Mouse (Mus musculus) adrenal gland, adult (tissue): Measurements from ENCODE around the gene Kcnq1.

ENCODE experiments used
- DNase-seq, 2 experiments: peaks; one replicate each; pipeline ENCODE4 v3.0.0; 2022 to 2023; ENCODE audit warnings: low spot score in 1 of 2; ENCODE audit not compliant: inconsistent age in 2 of 2

Kcnq1 gene

DNA sequence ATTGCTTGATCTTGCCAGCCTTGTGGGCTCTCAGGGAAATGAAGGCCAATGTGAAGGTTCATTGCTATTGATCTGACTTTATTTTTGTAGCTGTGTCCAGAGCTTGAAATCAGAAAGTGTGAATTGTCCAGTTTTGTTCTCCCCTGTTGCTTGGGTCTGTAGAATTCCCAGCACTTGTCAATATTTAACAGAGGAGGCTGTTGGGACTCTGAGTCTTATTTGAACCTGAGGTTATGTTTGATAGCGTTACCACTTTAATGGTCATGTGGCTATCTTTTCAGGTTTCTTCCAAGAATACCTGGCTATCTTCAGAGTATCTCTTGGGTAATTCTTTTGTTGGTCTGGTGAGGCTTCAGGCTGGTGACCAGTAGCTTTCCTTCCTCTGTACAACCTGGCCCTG, 201.8 kb downstream of the Kcnq1 start:
- no peak for DNase-seq

DNA sequence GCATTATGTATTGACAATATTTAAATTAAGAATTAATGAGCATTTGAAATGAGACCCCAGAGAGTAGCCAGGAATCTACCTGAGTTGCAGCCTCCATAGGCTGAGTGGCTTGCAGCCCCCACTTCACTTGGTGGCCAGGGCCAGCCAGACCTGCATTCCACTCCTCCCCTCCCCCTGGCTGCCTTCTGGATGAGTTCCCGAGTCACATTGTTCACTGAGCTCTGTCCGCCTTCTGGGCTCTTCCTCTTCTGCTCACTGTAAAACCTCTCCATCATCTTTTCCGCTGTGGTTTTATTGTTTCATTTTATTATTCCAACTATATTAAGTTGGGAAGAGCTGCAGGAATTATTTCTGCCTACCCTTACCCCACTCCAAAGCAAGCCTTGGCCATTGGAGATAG, 204.1 kb downstream of the Kcnq1 start:
- DNase-seq: no peak

DNA sequence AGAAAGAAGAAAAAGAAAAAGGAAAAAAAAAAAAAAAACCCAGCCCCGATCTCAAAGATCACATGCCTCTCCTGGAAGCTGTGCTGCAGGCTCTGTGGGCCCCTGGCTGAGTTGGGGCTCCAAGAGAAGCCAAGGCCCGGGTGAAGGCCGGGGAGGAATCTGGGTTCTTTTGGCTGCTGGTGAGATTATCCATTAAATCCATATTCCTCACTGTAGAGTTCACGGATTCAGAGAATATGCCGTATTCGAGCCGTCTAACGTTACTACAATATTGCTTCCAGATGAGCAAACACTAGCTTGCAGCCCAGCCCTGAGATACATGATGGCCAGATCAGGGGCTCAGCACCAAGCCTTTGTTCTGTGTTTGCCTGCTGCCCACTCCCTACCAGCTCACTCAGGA, 204.7 kb downstream of the Kcnq1 start:
- DNase-seq: no peak

DNA sequence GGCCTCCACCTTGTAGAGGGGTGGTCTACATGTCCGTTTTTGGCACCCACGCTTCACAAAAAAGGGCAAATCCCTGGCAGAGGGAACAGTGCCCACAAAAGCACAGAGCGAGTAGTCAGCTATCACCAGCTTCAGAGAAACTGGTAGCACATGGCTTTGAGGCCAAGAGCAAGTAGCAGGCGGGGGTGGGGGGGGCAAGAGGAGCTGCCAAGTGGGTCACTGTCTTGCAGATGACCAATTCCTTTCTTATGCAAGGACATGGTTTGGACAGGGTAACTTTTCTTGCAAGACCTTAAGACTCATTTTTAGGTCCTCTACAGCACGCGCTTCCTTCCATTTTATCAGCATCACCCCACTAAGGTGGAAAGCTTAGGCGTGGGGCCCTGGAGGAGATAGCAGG, 205.3 kb downstream of the Kcnq1 start:
- peak in 1 of 2 experiments; percentile 65 for DNase-seq

DNA sequence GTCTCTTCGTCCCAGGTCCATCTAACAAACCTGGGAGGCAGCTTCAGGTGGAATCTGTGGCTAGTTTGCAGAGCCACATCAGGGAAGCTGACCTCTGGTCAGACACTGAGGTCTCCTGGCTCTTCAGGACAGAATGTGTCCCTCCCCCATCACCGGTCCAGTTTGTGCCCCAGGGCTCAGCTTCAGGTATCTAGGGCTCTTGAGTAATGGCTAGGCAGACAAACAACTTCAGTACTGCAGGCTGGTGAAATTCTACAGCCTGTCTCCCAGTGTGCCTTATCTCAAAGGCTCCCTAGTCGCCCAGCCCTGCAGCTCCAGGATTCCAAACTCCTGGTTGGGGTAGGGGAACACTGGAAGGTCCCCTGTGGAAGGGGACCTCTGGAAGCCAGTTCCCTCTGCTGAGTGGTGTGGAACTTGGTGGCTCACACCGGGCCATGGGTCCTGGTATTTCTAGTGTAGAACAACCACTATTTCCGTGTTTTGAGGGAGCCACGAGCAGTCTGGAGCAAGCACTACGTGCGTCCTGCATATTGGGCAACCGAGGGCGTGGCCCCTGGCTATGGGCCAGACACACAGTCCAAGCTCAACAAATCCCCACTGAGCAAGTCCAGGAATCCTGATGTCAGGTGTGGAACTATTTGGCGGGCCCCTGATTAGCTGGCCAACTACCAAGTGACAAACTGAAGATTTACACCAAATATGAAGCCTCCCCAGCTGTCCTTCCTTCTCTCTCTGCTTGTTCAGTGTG, 207.6 kb downstream of the Kcnq1 start:
- DNase-seq: peak; percentile 27 to 73

DNA sequence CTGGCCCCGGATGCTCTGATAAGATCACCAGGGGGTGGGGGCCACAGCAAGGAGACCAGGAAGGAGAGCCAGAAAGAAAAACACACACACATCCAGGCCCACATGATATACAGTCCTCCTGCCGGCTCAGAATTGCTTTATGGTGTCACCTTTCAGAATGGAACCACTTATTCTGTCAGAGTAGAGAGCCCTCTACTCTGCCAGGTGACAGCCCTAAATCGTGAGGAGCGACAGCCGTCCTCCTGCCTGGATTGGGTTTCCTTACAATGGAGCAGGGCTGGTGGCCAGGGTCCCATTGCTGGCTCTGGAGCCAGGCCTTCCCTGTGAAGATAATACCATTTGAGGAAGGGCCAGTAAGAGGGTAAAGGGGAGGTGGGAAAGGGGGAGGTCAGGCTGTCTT, 212.3 kb downstream of the Kcnq1 start:
- DNase-seq: no peak

DNA sequence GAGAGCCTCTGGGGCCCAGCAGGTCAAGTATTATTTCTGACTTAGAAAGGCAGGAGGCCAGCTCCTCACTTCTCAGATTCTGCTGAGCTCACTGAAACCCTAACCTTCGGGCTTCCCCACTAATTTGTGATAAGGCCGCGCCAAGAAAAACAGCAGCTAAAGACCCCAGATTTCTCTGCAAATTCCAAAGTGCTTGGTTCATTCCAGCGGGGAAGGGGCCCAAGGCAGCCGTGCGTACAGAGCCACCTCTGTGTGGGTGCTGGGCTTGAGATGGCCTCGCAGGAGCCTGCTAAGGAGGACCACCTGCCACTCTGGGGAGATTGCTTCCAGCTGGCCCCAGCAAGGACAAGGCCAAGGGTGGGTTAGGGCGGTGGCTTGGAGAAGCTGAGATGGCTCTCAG, 214.2 kb downstream of the Kcnq1 start:
- DNase-seq: no peak

DNA sequence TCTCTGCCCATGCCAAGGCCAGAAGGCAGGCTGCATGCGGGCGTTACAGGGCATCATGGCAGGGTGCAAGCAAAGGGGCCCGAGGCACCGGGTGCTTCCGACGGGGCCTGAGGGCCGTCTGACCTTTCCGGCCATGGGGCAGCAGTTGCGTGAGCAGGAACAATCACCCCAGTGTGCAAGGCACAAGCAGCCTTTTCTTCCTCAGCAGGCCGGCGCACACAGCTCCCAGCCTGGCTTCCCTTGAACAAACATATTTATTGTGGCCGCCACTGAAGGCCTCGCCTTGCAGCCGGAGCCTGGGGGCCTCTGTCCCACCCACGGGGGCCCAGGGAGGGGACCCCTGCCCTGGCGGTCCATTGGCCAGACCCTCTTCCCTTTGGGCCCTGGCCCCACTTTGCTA, 218.9 kb downstream of the Kcnq1 start:
- DNase-seq: no peak

DNA sequence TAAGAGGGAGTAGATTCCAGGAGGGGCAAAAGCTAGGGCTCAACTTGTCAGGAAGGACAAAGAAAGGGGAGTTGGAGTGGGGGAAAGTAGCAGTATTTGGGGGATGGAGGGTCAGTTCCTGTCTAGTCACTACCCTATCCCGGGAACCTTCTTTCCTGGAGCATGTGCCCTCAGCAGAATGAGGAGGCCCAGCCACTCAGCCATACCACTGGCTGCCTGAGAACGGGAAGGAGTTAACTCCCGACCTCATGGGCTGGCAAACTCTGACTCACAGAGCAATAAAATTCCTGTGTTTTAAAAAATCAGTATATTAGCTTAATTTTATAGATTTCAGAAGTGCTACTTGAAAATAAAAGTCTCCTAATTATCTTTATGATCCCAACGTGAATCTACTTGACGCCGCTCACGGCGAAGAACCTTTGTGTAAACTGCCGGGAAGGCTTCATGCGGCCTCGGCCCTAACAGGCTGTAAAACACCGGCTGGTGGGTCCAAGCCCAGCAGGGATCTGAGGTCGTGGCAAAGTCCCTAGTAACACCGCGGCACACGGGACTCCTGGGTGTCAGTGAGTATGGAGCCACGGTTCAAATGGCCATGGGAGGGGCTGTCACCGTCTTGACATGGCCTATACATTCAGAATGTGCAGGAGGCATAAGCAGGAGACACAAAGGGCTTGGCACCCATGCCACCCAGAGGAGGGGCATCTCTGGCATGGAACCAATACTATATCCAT, 222.2 kb downstream of the Kcnq1 start:
- no peak for DNase-seq

DNA sequence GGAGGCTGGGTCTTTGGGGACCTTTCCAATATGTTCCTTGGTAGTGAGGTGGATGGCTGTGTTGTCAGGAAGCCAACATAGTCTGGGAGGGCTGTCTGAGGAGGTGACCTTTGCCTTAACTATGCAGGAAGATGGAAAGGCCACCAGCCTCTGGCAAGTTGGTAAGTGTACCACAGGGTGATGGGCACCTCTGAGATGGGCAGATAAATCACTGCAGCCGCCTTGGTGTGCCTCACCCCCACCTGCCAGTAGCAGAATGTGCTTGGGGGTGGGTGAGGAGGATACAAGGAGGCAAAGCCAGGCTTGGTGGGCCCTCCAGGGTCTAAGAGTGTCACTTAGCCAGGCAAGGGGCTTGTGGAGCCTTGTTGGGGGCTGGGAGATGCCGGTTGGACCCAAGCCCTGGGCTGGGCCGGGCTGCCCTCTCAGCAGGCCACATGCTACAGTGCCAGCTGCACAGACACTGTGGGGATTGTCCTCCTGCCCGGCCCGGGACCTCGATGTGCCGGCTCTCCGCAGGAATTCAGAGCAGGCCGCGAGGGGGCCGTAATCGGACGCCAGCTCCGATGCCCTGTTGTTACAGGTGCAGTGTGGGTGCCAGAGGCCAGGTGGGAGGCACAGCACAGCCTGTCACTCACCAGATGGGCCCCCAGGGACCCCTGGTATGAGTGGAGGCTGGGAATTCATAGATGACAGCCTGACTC, 223.1 kb downstream of the Kcnq1 start:
- no peak for DNase-seq

DNA sequence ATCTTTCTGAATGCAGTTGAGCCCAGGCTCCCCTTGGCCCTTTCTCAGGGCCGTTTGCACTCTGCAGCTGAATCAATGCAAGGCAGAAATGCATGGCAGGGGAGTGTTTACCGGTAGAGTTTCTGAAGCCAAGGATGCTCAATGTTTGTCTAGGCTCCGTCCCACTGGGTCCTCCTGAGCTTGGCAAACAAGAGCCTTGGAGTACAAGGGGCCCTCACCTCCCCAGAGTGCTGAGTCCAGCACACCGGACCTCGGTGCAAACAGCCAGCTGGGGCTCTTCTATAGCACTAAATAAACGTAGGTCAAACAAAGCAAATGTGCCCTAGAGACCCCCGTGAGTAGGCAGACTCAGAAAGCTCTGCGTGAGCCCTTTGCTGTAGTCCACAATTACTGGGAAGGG, 226.9 kb downstream of the Kcnq1 start:
- DNase-seq: no peak

DNA sequence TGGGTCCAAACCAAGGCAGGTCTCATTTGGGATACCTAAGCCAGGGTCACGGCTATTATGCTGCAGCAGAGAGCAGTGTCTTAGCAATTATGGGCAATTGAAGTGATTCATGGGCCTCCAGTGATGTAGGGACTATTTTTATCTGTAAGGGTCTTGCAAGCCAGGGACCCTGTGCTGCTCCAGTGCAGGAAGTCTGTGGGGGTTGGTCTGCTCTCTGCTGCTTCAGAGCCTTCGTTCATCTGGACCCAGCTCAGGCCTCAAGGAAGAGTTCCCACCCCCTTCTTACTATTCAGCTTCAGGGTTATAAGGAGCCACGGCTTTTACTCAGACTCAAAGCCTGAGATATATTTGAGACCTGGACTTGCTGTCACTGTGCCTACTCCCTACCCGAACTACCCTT, 227.4 kb downstream of the Kcnq1 start:
- no peak for DNase-seq

DNA sequence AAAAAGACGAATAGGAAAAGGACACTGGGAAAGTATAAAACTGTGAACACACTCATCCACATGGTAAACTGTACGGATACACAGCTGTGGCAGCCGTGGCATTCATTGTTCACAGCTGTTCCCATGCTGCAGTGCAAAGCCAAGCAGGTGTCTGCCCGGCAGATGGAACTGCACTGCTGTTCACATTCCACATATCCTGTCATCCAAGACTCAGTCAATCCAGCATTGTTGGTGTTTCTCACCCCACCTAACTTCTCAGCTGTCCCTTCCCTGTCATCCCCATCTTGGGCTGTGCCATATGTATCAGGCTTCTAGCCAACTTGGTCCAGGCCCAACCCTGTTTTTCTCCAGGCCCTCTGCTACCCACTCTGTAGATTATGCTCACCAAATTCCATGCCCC, 232.5 kb downstream of the Kcnq1 start:
- no peak for DNase-seq

DNA sequence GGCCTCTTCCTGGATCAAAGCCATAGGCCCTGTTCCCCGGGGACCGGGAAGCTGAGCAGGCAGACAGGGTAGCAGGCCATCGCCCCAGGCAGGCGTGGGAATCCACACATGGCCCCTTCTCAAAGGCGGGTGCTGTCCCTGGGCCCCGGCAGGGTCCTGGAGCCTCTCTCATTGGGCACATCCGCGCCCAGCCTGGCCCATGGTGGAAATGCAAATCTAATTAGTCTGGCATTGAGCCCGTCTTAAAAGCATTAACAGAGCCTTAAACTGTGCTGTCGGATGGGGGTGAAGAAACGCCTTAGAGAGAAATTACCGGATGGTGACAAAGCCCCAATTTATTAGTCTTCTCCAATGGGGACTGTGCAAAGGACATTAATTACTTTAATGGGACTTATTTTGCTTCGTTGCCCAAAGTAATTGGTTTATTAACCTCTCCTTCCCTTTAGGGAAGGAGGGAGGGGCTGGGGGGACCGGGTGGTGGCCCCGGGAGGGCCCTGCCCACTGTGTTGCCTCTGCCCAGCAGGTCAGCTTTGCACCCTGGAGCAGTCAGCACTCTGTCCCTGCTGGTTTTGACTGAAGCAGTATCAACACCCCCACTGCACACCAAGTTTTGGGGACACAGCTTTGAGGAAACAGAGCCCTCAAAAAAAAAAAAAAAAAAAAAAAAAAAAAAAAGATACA, 234.6 kb downstream of the Kcnq1 start:
- peak in 1 of 2 experiments; percentile 29 for DNase-seq

DNA sequence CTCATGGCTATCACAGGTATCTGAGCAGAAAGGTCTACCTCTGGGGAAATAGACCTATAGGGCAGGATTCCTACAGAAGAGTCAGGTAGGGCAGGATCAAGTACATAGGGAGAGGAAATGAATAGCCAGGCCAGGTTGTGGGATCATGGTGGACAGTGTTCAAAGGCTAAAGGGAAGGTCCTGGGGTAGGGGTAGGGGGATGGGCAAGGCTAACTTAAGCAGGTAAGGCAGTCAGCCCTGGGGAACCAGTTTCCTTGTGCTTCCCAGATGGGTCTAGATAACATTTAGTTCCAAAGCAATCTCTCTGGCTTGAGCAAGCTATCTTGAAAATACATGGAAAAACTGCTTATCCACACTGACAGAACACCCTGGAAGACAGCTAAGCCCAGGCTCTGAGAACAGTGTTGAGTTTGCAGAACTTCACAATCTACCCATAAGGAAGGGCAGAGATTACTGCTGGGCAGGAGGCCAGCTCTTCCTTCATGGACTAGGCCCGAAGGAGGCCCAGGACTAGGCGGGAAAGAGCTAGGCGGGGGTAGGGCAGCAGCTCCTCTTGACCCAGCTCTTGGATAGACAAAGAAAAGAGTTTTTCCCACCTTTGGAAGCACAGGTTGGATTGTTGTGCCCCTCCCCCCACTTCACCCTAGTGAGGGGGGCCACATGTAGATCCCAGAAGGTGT, 235.3 kb downstream of the Kcnq1 start:
- no peak for DNase-seq

DNA sequence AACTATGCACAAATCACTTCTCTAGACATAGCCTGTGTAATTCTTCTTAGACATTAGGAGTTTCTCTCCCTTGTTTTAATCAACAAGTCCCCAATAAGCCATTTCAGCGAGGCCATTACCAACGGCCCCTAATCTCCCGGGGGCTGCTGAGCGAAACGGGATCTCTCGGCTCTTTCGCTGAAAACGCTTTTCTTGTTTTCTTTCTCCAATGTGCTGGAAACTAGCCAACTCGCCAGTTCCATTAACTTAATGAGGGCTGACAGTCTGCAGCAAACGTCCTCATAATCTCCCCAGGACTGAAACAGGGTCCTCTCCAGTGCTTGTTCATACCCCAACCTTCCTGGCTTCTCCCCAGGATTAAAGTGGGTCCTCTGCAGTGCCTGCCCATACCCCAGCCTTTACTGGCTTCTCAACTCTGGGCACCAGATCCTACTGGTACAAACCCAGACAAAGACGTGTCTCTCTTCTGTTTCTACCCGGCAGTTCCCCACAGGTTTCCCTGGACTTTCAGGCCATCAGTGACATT, 237.7 kb downstream of the Kcnq1 start:
- peak in 1 of 2 experiments; percentile 42 for DNase-seq

DNA sequence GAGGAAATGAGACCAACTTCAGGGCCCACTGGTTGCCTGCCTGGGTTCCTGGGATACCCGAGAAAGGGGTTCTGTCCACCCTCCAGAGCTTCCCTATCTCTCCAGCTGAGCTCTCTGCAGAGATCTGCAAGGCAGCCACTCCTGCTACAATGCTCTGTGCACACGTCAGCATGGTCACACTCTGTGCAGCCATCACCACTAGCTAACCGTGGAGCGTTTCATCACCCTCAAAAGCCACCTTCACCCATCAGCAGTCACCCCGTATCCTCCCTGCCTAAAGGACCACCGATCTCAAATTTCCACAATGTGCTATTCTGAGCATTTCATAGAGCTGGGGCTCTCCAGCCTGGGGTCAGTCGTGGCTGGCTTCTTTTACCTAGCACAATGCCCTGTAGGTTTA, 243.1 kb downstream of the Kcnq1 start:
- no peak for DNase-seq

DNA sequence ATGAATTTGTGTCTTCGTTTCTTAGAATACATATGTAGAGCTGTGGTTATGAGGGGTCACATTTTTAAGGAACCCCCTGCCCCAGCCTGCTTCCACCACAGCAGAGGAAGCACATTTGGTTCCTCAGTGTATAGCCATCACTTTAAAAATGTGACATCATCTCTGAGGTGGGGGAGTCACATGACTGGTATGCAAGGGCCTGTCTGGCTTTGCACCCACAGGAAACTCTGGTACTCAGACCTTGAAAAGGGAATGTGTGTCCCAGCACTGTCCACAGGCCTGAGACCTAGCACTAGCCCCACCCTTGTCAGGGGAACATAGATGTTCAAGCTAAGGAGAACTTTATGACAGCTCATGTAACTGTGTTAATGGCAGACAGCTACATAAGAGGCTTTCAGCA, 243.7 kb downstream of the Kcnq1 start:
- DNase-seq: no peak

DNA sequence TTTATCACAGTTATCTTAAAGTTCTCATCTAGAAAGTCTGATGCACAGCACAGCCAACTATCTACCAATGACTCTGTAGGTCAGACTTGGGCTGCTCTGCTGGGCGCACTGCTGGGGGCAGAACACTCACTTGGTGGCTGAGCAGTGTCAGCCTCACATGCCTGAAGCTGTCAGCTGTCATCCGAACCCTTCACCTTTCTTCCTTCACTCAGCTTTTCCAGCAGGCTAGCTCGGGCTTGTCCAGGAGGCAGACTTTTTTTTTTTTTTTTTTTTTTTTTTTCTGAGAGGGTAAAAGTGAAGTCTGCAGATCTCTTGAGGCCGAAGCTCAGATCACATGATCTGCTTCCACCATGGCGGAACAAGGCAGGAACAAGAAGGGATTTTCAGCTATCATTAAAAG, 249.7 kb downstream of the Kcnq1 start:
- no peak for DNase-seq

DNA sequence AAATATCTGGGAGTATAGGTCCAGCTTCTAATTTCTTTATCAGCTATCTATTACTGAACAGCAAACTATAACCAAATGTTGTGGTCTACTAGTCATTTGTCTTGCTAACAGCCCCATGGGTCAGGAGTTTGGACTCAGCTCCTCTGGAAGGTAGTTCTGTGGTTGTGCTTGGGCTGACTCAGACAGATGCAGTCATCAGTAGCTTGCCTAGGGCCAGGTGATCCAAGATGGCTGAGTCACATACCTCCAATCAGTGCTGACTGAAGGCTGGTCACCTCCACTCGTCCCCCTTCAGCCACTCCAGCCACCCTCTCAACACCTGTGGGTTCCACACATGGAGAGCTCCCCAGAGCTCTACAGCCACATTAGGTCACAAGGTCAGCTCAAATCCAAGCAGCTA, 250.9 kb downstream of the Kcnq1 start:
- no peak for DNase-seq

DNA sequence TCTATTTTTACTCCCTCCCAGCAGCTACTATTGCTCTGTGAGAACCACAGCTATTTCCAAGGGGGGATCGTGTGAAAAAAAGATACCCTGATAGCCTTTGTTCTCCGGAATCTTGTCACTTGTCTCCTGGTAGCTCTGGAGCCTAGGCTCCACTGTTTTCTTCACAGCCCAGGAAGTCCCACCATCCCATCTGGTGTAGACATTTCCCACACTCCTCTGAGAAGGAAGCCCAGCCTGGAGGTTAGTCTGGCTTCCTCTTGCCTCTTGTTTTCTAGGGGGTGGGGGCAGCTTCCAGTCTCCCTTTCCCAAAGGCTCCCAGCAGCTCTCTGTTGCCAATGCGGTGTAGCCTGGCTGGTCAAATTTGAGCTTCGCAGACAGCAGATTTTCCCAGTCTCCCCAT, 251.7 kb downstream of the Kcnq1 start:
- DNase-seq: no peak
